Comparison of ENCODE assay signal across 17 mouse cellular contexts in genomic region chr10:58981674-58982329, GRCm38 (mm10).
DNase-seq lines count a peak whose midpoint lies in the region; ATAC-seq and TF ChIP-seq lines count a peak whose summit lies in the region.
"Had no signal": no experiment of that assay in that cellular context is flagged by ENCODE, and none has a peak within 500 bp of the region (broad histone marks: within the 10 kb centered on the region; RNA-seq: fewer than 3 reads in every experiment).

No protein-coding gene starts in this region.

- H3K4me1 ChIP-seq in midbrain, embryonic 15.5 days: peaks cover 5% of the 10 kb centered on the region; the same call in 1 of the 2 replicates
- peaks cover 5% of the 10 kb centered on the region for H3K4me1 ChIP-seq in midbrain, embryonic 16.5 days (ENCODE audit: control insufficient read depth, insufficient read depth, low read length)
- peaks cover 8% of the 10 kb centered on the region for H3K4me1 ChIP-seq in forebrain, postnatal 0 days (ENCODE audit: insufficient read depth)
- H3K4me1 ChIP-seq in neural tube, embryonic 15.5 days: peaks cover 19% of the 10 kb centered on the region
- H3K4me1 ChIP-seq: liver, embryonic 13.5 days; megakaryocyte, embryonic 14.5 days had no signal

- no peak overlapping the region for H3K4me3 ChIP-seq in midbrain, embryonic 15.5 days
- no peak overlapping the region for H3K4me3 ChIP-seq in midbrain, embryonic 16.5 days (ENCODE audit: low read depth, low read length)
- H3K4me3 ChIP-seq in forebrain, postnatal 0 days (ENCODE audit: low read depth, low read length): no peak overlapping the region
- H3K4me3 ChIP-seq in neural tube, embryonic 15.5 days (replicated peaks): no peak overlapping the region
- H3K4me3 ChIP-seq: liver, embryonic 13.5 days; megakaryocyte, embryonic 14.5 days; myocyte had no signal

- WGBS in midbrain, embryonic 15.5 days: 76% methylated on average over 9 of the region's 9 CpGs
- WGBS in midbrain, embryonic 16.5 days: 68% methylated on average over 9 of the region's 9 CpGs
- WGBS in forebrain, postnatal 0 days: 38% methylated on average over 9 of the region's 9 CpGs
- 78% methylated on average over 9 of the region's 9 CpGs for WGBS in neural tube, embryonic 15.5 days

- no peak overlapping the region for H3K9ac ChIP-seq in midbrain, embryonic 15.5 days
- no peak overlapping the region for H3K9ac ChIP-seq in midbrain, embryonic 16.5 days (ENCODE audit: low read depth, low read length)
- H3K9ac ChIP-seq in forebrain, postnatal 0 days: no peak overlapping the region
- no peak overlapping the region for H3K9ac ChIP-seq in neural tube, embryonic 15.5 days (replicated peaks)
- H3K9ac ChIP-seq: liver, embryonic 13.5 days had no signal

- no peak for TF ChIP-seq CTCF in forebrain, postnatal 0 days (IDR thresholded peaks at IDR 0.05; ENCODE audit: low read depth)

- DNase-seq in cerebellum, postnatal 25 days: peak; percentile 21 to 33
- DNase-seq in forebrain, postnatal 0 days: peak; percentile 39
- no peak for DNase-seq in gastrocnemius, postnatal 25 days
- no peak for DNase-seq in embryo, embryonic 10.5 days (ENCODE audit: low spot score)
- DNase-seq: adrenal gland, postnatal 25 days; heart, postnatal 10 days; kidney, adult 2 months; liver, embryonic 13.5 days; thymus, postnatal 25 days had no signal

- no peak for ATAC-seq in cerebellum, adult (ENCODE audit: insufficient number of reproducible peaks, low FRiP score, low TSS enrichment)
- ATAC-seq in midbrain, embryonic 15.5 days (replicated peaks): no peak
- ATAC-seq in midbrain, embryonic 16.5 days: no peak
- peak; percentile 69 for ATAC-seq in forebrain, postnatal 0 days
- ATAC-seq in neural tube, embryonic 15.5 days (ENCODE audit: low FRiP score): no peak
- ATAC-seq: activated CD4-positive, CD25-positive, alpha-beta regulatory T cell, adult 4 months had no signal

- no peaks in the 10 kb centered on the region for H3K36me3 ChIP-seq in midbrain, embryonic 15.5 days (replicated peaks)
- no peaks in the 10 kb centered on the region for H3K36me3 ChIP-seq in midbrain, embryonic 16.5 days (ENCODE audit: control insufficient read depth, insufficient read depth, low read length)
- H3K36me3 ChIP-seq in forebrain, postnatal 0 days (ENCODE audit: insufficient read depth): no peaks in the 10 kb centered on the region
- no peaks in the 10 kb centered on the region for H3K36me3 ChIP-seq in neural tube, embryonic 15.5 days
- H3K36me3 ChIP-seq: liver, embryonic 13.5 days had no signal

- no peaks in the 10 kb centered on the region for H3K9me3 ChIP-seq in midbrain, embryonic 15.5 days
- no peaks in the 10 kb centered on the region for H3K9me3 ChIP-seq in midbrain, embryonic 16.5 days (replicated peaks; ENCODE audit: control insufficient read depth, low read length, poor library complexity, severe bottlenecking)
- no peaks in the 10 kb centered on the region for H3K9me3 ChIP-seq in forebrain, postnatal 0 days (ENCODE audit: low read length)
- H3K9me3 ChIP-seq in neural tube, embryonic 15.5 days (replicated peaks): no peaks in the 10 kb centered on the region
- H3K9me3 ChIP-seq: liver, embryonic 13.5 days had no signal

- no peak overlapping the region for H3K4me2 ChIP-seq in midbrain, embryonic 15.5 days
- no peak overlapping the region; the same call in 1 of the 2 replicates for H3K4me2 ChIP-seq in midbrain, embryonic 16.5 days (ENCODE audit: low read length)
- H3K4me2 ChIP-seq in forebrain, postnatal 0 days (ENCODE audit: low read depth): no peak overlapping the region
- no peak overlapping the region for H3K4me2 ChIP-seq in neural tube, embryonic 15.5 days
- H3K4me2 ChIP-seq: liver, embryonic 13.5 days had no signal

- H3K27me3 ChIP-seq in midbrain, embryonic 15.5 days (replicated peaks): no peaks in the 10 kb centered on the region
- H3K27me3 ChIP-seq in midbrain, embryonic 16.5 days (ENCODE audit: control insufficient read depth, insufficient read depth, low read depth, low read length): no peaks in the 10 kb centered on the region
- no peaks in the 10 kb centered on the region for H3K27me3 ChIP-seq in forebrain, postnatal 0 days (ENCODE audit: insufficient read depth, low read length)
- no peaks in the 10 kb centered on the region for H3K27me3 ChIP-seq in neural tube, embryonic 15.5 days (replicated peaks)
- H3K27me3 ChIP-seq: liver, embryonic 13.5 days; megakaryocyte, embryonic 14.5 days had no signal

- 0 out of 2 replicates have a peak overlapping the region, but pooled peaks have one; percentile 6 for H3K27ac ChIP-seq in midbrain, embryonic 15.5 days
- H3K27ac ChIP-seq in midbrain, embryonic 16.5 days (ENCODE audit: low read length): no peak overlapping the region
- H3K27ac ChIP-seq in forebrain, postnatal 0 days (ENCODE audit: low read depth, low read length): no peak overlapping the region
- 0 out of 2 replicates have a peak overlapping the region, but pooled peaks have one; percentile 18 for H3K27ac ChIP-seq in neural tube, embryonic 15.5 days (replicated peaks)
- H3K27ac ChIP-seq: liver, embryonic 13.5 days; stomach, postnatal 0 days had no signal

Comparison
In these comparisons a context has a peak if more than half of its experiments do, and no peak if none do; other contexts are left out.
1. H3K27ac ChIP-seq: peak in midbrain, embryonic 15.5 days (single experiment) and neural tube, embryonic 15.5 days (single experiment); none in midbrain, embryonic 16.5 days (single experiment) and forebrain, postnatal 0 days (single experiment).
2. DNase-seq: peak in cerebellum, postnatal 25 days (2 of 2) and forebrain, postnatal 0 days (single experiment); none in gastrocnemius, postnatal 25 days (single experiment) and embryo, embryonic 10.5 days (single experiment).